Comparison of ENCODE assay signal across 33 mouse cellular contexts in the genomic region with DNA sequence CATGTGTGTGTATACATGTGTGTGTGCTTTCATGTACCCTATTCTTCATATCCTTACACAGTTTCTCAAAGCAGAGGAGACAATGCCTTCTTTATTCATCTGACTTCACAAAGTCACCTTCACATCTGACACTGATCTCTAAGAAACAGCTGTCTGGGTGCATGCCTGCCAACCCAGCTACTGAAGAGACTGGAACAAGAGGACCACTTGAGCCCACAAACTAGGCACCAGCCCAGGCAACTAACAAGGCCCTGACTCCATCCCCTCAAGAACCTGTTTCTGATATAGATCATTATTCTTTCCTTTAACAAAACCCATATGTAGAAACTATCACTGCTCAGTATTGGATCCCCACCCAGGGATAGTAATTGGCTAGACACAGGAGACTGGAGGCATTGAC.
"Had no signal": no experiment of that assay in that cellular context is flagged by ENCODE, and none has a peak within 500 bp of the region (broad histone marks: within the 10 kb centered on the region; RNA-seq: fewer than 3 reads in every experiment).

No protein-coding gene starts in this region.

- H3K27ac ChIP-seq: heart, embryonic 13.5 days; heart, embryonic 15.5 days; hindbrain, embryonic 12.5 days; hindbrain, embryonic 13.5 days; hindbrain, embryonic 14.5 days; hindbrain, embryonic 15.5 days; hindbrain, postnatal 0 days; intestine, embryonic 15.5 days; kidney, embryonic 15.5 days; kidney, postnatal 0 days; layer of hippocampus, adult 2 months; left cerebral cortex, adult 2 months had no signal

- H3K9me3 ChIP-seq: heart, embryonic 13.5 days; heart, embryonic 15.5 days; hindbrain, embryonic 10.5 days; hindbrain, embryonic 12.5 days; hindbrain, embryonic 13.5 days; hindbrain, embryonic 15.5 days; intestine, embryonic 15.5 days; kidney, embryonic 15.5 days had no signal

- H3K4me1 ChIP-seq: heart, embryonic 13.5 days; heart, embryonic 15.5 days; hindbrain, embryonic 10.5 days; hindbrain, embryonic 12.5 days; hindbrain, embryonic 13.5 days; hindbrain, embryonic 15.5 days; intestine, embryonic 15.5 days; kidney, embryonic 15.5 days had no signal

- ATAC-seq: hindbrain, embryonic 16.5 days; hindbrain, postnatal 0 days; inflammation-experienced regulatory T-cells, adult 6 months; intestine, embryonic 15.5 days; intestine, embryonic 16.5 days; intestine, postnatal 0 days had no signal

- DNase-seq: heart, postnatal 10 days; heart, postnatal 14 days; heart, postnatal 36 days; heart, postnatal 4 days; kidney, adult 11 months; kidney, adult 18-20 months; kidney, adult 2 months; kidney, adult 8-10 months; kidney, adult 9 months; kidney, postnatal 10 days; kidney, postnatal 14 days; kidney, postnatal 25 days; kidney, postnatal 36 days; kidney, postnatal 4 days; layer of hippocampus, adult 9-11 months; layer of hippocampus, postnatal 36 days had no signal

- H3K4me2 ChIP-seq: heart, embryonic 13.5 days; heart, embryonic 15.5 days; hindbrain, embryonic 12.5 days; hindbrain, embryonic 13.5 days; hindbrain, embryonic 14.5 days; hindbrain, embryonic 15.5 days; intestine, embryonic 15.5 days; kidney, embryonic 15.5 days had no signal

- H3K36me3 ChIP-seq: heart, embryonic 13.5 days; heart, embryonic 15.5 days; hindbrain, embryonic 10.5 days; hindbrain, embryonic 12.5 days; hindbrain, embryonic 13.5 days; hindbrain, embryonic 15.5 days; intestine, embryonic 15.5 days; kidney, embryonic 15.5 days had no signal

- H3K4me3 ChIP-seq: heart, embryonic 13.5 days; heart, embryonic 15.5 days; hindbrain, embryonic 10.5 days; hindbrain, embryonic 12.5 days; hindbrain, embryonic 13.5 days; hindbrain, embryonic 15.5 days; intestine, embryonic 15.5 days; kidney, embryonic 15.5 days; layer of hippocampus, adult 2 months; left cerebral cortex, adult 2 months had no signal

- H3K27me3 ChIP-seq: heart, embryonic 13.5 days; heart, embryonic 15.5 days; hindbrain, embryonic 12.5 days; hindbrain, embryonic 13.5 days; hindbrain, embryonic 15.5 days; intestine, embryonic 15.5 days; kidney, embryonic 15.5 days had no signal

- H3K9ac ChIP-seq: heart, embryonic 13.5 days; heart, embryonic 15.5 days; hindbrain, embryonic 12.5 days; hindbrain, embryonic 13.5 days; hindbrain, embryonic 14.5 days; hindbrain, embryonic 15.5 days; intestine, embryonic 15.5 days; kidney, embryonic 15.5 days had no signal
